Comparison of ENCODE assay signal across 23 mouse cellular contexts in the genomic region with DNA sequence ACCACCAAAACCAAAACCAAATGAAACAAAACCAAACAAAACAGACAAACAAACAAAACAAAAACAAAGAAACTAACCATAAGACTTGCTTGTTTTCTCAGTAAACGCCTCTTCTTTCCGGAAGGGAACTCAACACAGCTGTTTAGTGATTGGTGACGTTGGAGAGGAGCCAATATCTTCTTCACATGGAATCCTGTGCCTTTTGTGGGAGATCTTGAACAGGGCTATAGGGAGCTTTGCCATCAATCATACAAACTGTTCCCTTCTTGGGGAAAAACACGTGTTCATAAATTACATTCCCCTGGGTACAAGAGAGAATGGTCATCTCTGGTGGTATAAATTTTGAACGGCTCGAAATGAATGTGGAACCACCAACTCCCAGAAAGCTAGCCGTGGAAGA.
A peak's percentile ranks its signal among the peaks of the same experiment; 100 is the strongest.
DNase-seq lines count a peak whose midpoint lies in the region; ATAC-seq and TF ChIP-seq lines count a peak whose summit lies in the region.
"Had no signal": no experiment of that assay in that cellular context is flagged by ENCODE, and none has a peak within 500 bp of the region (broad histone marks: within the 10 kb centered on the region; RNA-seq: fewer than 3 reads in every experiment).

No protein-coding gene starts in this region.

- WGBS in kidney, postnatal 0 days, result 33% methylated on average over 7 of the region's 7 CpGs
- 85% methylated on average over 7 of the region's 7 CpGs for WGBS in midbrain, embryonic 11.5 days
- 72% methylated on average over 7 of the region's 7 CpGs for WGBS in midbrain, postnatal 0 days

- no peaks in the 10 kb centered on the region for H3K36me3 ChIP-seq in kidney, postnatal 0 days (ENCODE audit: insufficient read depth, low read length)
- no peaks in the 10 kb centered on the region for H3K36me3 ChIP-seq in midbrain, embryonic 11.5 days (ENCODE audit: control insufficient read depth, insufficient read depth, low read length)
- no peaks in the 10 kb centered on the region for H3K36me3 ChIP-seq in midbrain, postnatal 0 days (ENCODE audit: insufficient read depth, low read length)
- H3K36me3 ChIP-seq: forebrain, embryonic 10.5 days; forebrain, embryonic 15.5 days; G1E had no signal

- H3K9ac ChIP-seq in kidney, postnatal 0 days (ENCODE audit: low read depth, low read length), result no peak overlapping the region
- no peak overlapping the region for H3K9ac ChIP-seq in midbrain, embryonic 11.5 days (ENCODE audit: low read length)
- no peak overlapping the region for H3K9ac ChIP-seq in midbrain, postnatal 0 days (replicated peaks; ENCODE audit: low read length, poor library complexity, severe bottlenecking)
- H3K9ac ChIP-seq: forebrain, embryonic 15.5 days; hindbrain, embryonic 14.5 days had no signal

- no peak overlapping the region for H3K4me2 ChIP-seq in kidney, postnatal 0 days (ENCODE audit: low read length)
- no peak overlapping the region for H3K4me2 ChIP-seq in midbrain, embryonic 11.5 days
- H3K4me2 ChIP-seq in midbrain, postnatal 0 days (ENCODE audit: low read depth, low read length, poor library complexity, severe bottlenecking), result no peak overlapping the region
- H3K4me2 ChIP-seq: forebrain, embryonic 15.5 days; heart, embryonic 11.5 days; hindbrain, embryonic 14.5 days had no signal

- H3K9me3 ChIP-seq in kidney, postnatal 0 days (replicated peaks; ENCODE audit: low read length), result no peaks in the 10 kb centered on the region
- H3K9me3 ChIP-seq in midbrain, embryonic 11.5 days (ENCODE audit: control insufficient read depth, low read length), result no peaks in the 10 kb centered on the region
- H3K9me3 ChIP-seq in midbrain, postnatal 0 days (ENCODE audit: low read length), result no peaks in the 10 kb centered on the region
- H3K9me3 ChIP-seq: forebrain, embryonic 10.5 days; forebrain, embryonic 15.5 days; G1E had no signal

- DNase-seq in heart, adult 11 months, result peak; percentile 56
- DNase-seq in heart, adult 18-20 months, result no peak
- DNase-seq in kidney, postnatal 0 days (ENCODE audit: low spot score), result peak; percentile 65
- DNase-seq in kidney, adult 11 months, result no peak
- peak; percentile 8 for DNase-seq in midbrain, embryonic 11.5 days (ENCODE audit: low spot score, missing footprints)
- DNase-seq in midbrain, postnatal 0 days (ENCODE audit: low spot score), result no peak
- no peak for DNase-seq in cerebellum, adult 9-11 months
- DNase-seq: adrenal gland, adult 2 months; adrenal gland, postnatal 14 days; B cell, adult 2 months; cerebellum, adult 11-12 months; cerebellum, adult 8-10 months; cerebellum, postnatal 14 days; gastrocnemius, postnatal 25 days had no signal

- no peaks in the 10 kb centered on the region for H3K4me1 ChIP-seq in kidney, postnatal 0 days (replicated peaks; ENCODE audit: insufficient read depth, low read length)
- no peaks in the 10 kb centered on the region for H3K4me1 ChIP-seq in midbrain, embryonic 11.5 days (ENCODE audit: control insufficient read depth, insufficient read depth, low read length)
- H3K4me1 ChIP-seq in midbrain, postnatal 0 days (ENCODE audit: insufficient read depth, low read length), result no peaks in the 10 kb centered on the region
- H3K4me1 ChIP-seq: forebrain, embryonic 15.5 days had no signal

- no peak for TF ChIP-seq CTCF in kidney, postnatal 0 days (IDR thresholded peaks at IDR 0.05; ENCODE audit: low read depth)
- no peak for TF ChIP-seq CTCF in midbrain, postnatal 0 days (IDR thresholded peaks at IDR 0.05)

- H3K4me3 ChIP-seq in kidney, postnatal 0 days (replicated peaks; ENCODE audit: low read depth, low read length), result no peak overlapping the region
- no peak overlapping the region for H3K4me3 ChIP-seq in midbrain, embryonic 11.5 days (ENCODE audit: low read depth, low read length)
- no peak overlapping the region for H3K4me3 ChIP-seq in midbrain, postnatal 0 days (ENCODE audit: low read depth, low read length)
- H3K4me3 ChIP-seq: forebrain, embryonic 10.5 days; forebrain, embryonic 15.5 days had no signal

- ATAC-seq in kidney, postnatal 0 days (replicated peaks; ENCODE audit: low FRiP score, low read depth), result no peak
- no peak for ATAC-seq in midbrain, embryonic 11.5 days (ENCODE audit: low FRiP score)
- ATAC-seq in midbrain, postnatal 0 days (ENCODE audit: low FRiP score), result no peak
- ATAC-seq: forebrain, embryonic 15.5 days; hindbrain, postnatal 0 days; inflammation-experienced regulatory T-cells, adult 6 months; Patski had no signal

- no peaks in the 10 kb centered on the region for H3K27me3 ChIP-seq in kidney, postnatal 0 days (ENCODE audit: insufficient read depth, low read length)
- no peaks in the 10 kb centered on the region for H3K27me3 ChIP-seq in midbrain, embryonic 11.5 days (ENCODE audit: control insufficient read depth, insufficient read depth, low read length)
- no peaks in the 10 kb centered on the region for H3K27me3 ChIP-seq in midbrain, postnatal 0 days (ENCODE audit: insufficient read depth, low read length)
- H3K27me3 ChIP-seq: CH12.LX; forebrain, embryonic 15.5 days had no signal

- H3K27ac ChIP-seq in kidney, postnatal 0 days, result no peak overlapping the region
- no peak overlapping the region for H3K27ac ChIP-seq in midbrain, embryonic 11.5 days (ENCODE audit: low read depth, low read length)
- H3K27ac ChIP-seq in midbrain, postnatal 0 days (ENCODE audit: low read depth, low read length), result no peak overlapping the region
- H3K27ac ChIP-seq: forebrain, embryonic 10.5 days; forebrain, embryonic 15.5 days; hindbrain, embryonic 14.5 days; hindbrain, postnatal 0 days had no signal

Comparison
In these comparisons a context has a peak if more than half of its experiments do, and no peak if none do; other contexts are left out.
1. DNase-seq: peak in heart, adult 11 months (single experiment), kidney, postnatal 0 days (single experiment) and midbrain, embryonic 11.5 days (single experiment); none in heart, adult 18-20 months (0 of 2), kidney, adult 11 months (single experiment), midbrain, postnatal 0 days (single experiment) and cerebellum, adult 9-11 months (single experiment).